Mouse (Mus musculus) gonadal fat pad, adult 2 months (tissue): ENCODE measurements around the gene Cdh9. TPM values are rescaled to one million over a fixed set of nuclear protein-coding genes. Genes with fewer than 3 reads are reported as not detected.

Source experiments
- DNase-seq: peaks from one replicate; pipeline ENCODE4 v3.0.0-alpha.2; 2012; ENCODE audit warnings: low read depth
- polyA plus RNA-seq: library from polyadenylated mRNA; depleted of rRNA; stranded (reverse); fragments of >200 nt; gene quantifications from 2 replicates; pipeline ENCODE4 v1.2.3, GENCODE M21; 2012; rRNA removed

The Cdh9 gene
- polyA plus RNA-seq = not detected in 2 replicates

GRCm38 (mm10) chr15:16728470-16729011 lies at the start of gene Cdh9:
Gene Cdh9 (plus strand): TSS chr15:16728756.
- peak; percentile 26 for DNase-seq

GRCm38 (mm10) chr15:16679096-16679495 lies 49.5 kb upstream of the Cdh9 start:
- DNase-seq = no peak

GRCm38 (mm10) chr15:16699821-16700220 lies 28.7 kb upstream of the Cdh9 start:
- DNase-seq = no peak

GRCm38 (mm10) chr15:16702340-16702739 lies 26.2 kb upstream of the Cdh9 start:
- DNase-seq = no peak

GRCm38 (mm10) chr15:16739088-16739487 lies 10.5 kb downstream of the Cdh9 start:
- no peak for DNase-seq

- no peak for DNase-seq
These were observed 18.1 kb downstream of the Cdh9 start for GRCm38 (mm10) chr15:16746672-16747071.

- DNase-seq = no peak
These were observed 34.7 kb downstream of the Cdh9 start for GRCm38 (mm10) chr15:16763252-16763651.

- DNase-seq = no peak
These were observed 56.0 kb downstream of the Cdh9 start for GRCm38 (mm10) chr15:16784575-16784974.

GRCm38 (mm10) chr15:16792857-16793256 lies 64.3 kb downstream of the Cdh9 start:
- DNase-seq = no peak

- no peak for DNase-seq
These were observed 72.7 kb downstream of the Cdh9 start for GRCm38 (mm10) chr15:16801302-16801701.

- DNase-seq = no peak
These were observed 82.2 kb downstream of the Cdh9 start for GRCm38 (mm10) chr15:16810787-16811186.

GRCm38 (mm10) chr15:16814035-16814434 lies 85.5 kb downstream of the Cdh9 start:
- DNase-seq = no peak

- DNase-seq = no peak
These were observed 106.2 kb downstream of the Cdh9 start for GRCm38 (mm10) chr15:16834761-16835160.

- no peak for DNase-seq
These were observed 154.0 kb downstream of the Cdh9 start for GRCm38 (mm10) chr15:16882542-16882941.

GRCm38 (mm10) chr15:16896674-16897073 lies 168.1 kb downstream of the Cdh9 start:
- no peak for DNase-seq
